Mouse (Mus musculus) thymus, adult 18-20 months (tissue): Measurements from ENCODE around the gene Gm16381.
"Not testable (repeated sequence)": the region's sequence is repeated elsewhere in the genome, so short reads cannot be mapped to it uniquely, and the experiment has no call there.

Experiments used
- DNase-seq, 2 experiments: peaks; one replicate each; pipeline ENCODE4 v3.0.0; 2022; ENCODE audit warnings: mixed read lengths in 2 of 2

The Gm16381 gene

DNA sequence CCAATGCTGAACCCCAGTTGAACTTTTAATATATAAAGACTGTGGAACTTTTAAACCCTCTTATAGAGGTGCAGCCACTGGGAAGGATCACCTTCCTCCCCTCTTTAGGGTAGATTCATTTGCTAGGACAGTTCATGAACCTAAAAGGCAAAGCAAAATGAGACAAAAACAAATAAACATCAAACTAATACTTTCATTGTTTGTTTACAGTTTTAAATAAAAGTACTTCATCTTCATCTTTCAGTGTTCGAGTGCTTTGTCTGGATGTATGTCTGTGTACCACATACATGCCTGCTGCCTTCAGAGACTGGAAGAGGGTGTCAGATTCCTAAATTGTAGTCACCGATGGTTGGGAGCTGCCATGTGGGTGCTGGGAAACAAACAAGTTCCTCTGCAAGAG, at the start of gene Gm16381:
Gene Gm16381, minus strand, starts transcription at position 101 of the 400 bp plus-strand sequence.
- DNase-seq, result not testable (repeated sequence)

DNA sequence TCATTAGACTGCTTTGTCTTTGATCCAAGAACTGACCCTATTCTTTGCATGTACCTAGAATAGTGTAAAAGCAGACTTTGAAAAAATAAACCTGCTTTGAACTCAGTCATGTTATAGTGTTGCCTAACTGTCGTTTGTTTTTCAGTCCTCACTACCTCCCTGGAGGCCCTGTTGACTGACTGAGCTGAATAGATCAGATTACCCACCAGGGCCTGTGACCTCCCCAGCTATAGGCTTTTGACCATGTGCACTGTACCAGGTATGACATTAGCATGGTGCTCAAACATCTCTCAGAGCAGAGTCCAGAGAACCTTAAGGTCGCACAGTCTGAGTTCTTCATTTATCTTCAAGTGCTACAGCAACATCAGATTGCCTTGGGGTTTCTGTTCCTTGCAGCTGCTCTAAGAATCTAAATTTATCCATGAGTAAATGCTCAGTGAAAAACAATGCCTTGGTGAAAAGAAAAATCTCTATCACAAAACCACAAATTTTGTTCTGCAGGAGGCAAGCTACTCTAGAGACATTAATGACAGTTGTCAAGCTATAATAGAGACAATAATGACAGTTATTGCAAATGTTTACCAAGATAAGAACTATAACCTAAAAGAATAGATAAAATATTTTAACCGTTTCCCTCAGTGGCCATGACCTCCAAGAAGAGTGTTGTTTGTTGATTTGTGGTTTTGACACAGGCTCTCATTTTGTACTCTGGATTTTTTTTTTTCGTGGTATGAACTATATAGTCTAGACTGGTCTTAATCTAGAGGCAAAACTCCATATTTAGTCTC, 8.7 kb upstream of the Gm16381 start:
- not testable (repeated sequence) for DNase-seq

DNA sequence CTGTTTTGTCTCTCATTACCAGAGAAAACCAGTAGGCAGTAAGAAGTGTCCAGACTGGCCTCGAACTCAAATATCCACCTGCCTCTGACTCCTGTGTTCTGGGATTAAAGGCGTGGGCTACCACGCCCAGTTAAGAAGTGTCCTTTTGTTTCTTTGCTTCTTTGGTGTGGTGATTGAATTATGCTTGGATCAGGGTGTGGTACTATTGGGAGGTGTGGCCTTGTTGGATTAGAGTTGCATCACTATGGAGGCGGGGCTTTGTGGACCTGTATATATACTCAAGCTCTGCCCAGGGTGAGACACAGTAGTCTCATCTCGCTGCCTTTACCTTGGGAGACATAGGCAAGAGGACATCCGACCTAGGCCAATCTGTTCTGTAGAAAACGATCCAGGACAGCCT, 25.9 kb downstream of the Gm16381 start, which contains the start of gene Gm4027:
Gene Gm4027, plus strand, starts transcription at position 301 of the 400 bp plus-strand sequence.
- not testable (repeated sequence) for DNase-seq

DNA sequence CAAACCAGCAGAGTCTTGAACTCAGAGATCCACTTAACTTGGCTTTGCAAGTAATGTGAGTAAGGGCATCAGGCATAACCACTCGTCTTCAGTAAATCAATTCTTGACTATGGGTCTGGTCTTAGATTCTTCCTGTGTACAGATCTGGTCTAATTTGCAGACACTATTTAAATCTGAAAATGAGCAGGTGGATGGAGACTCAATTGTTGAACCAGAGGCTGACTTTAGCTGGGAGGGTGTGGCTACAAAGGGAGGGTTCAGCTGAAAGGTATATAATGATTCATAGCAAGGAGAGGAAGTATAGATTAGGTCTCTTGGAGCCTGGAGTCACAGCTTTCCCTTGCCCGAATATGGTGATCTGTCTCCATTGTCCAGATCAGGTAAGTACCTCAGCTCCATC, 42.0 kb downstream of the Gm16381 start, which contains the start of gene Oog1:
Gene Oog1, plus strand, starts transcription at position 301 of the 400 bp plus-strand sequence.
- not testable (repeated sequence) for DNase-seq

DNA sequence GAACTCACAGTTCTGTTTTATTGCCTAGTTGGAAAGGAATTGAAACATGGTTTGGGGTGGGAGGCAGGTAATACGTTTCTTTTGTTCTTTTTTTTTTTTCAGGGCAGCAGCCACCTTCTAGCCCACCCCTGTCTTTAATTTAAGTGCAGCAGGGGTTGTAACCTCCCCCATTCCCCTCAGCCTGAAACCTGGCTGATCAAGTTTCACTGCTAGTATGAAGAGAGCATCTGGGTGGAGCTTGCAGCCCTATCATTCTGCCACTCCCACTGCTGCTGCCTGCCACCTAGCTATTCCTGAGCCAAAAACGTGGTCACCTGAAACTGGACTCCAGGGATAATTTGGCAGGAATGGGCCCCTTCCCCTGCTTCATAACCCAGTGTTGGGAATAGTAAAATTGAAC, 43.0 kb downstream of the Gm16381 start:
- not testable (repeated sequence) for DNase-seq
